Mouse (Mus musculus): ENCODE results near the gene Trib3. TPM values are rescaled to one million over a fixed set of nuclear protein-coding genes. Genes with fewer than 3 reads are reported as not detected.
A peak's percentile ranks its signal among the peaks of the same experiment; 100 is the strongest.

The Trib3 gene
- 5.0 and 5.2 TPM in 2 replicates for polyA plus RNA-seq (2015; fragmentation: Nextera tagmentation; extraction: Ambion mirVana)

DNA sequence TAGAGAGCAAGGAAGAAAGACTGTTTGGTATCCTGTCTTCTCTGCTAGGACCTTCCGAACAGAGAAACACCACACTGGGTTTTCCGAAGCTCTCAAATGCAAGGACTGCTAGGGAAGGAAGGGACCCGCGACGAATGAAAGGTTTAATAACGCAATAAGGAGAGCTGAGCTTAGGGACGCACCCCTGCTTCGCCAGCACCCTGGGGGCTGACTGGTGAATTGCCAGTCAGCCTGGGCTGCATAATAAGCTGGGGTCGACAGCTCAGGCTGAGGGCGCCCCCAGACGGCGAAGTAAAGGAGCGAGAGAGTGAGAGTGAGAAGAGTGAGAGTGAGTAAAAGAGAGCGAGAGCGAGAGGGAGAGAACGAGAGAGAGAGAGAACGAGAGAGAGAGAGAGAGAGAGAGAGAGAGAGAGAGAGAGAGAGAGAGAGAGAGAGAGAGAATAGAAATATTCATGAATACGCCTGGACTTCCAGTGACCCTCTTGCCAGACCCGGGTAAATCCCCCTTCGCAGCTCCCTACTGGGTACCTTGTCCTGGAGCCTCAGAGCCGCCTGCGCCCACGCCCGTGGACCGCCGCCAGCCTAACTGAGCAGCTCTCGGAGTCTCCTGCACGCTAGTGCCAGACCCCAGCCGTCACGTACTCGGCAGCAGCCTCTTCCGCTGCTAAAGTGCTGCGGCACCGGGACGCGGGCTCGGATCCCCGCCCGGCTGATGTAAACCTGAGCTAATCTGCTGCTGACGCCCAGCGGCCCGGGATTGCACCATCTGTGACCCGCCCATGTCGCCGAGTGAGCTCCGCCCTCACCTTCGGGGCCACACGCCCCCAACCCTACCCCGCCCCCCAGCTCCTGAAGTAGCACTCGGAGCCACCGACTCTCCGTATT is at the start of gene Trib3:
Trib3 (minus strand) TSS at position 704 of the 885 bp plus-strand sequence.
- WGBS, result under 1% methylated on average over 52 of the region's 52 CpGs
- Histone ChIP-seq H3K4me1 (replicated peaks; ENCODE audit: control insufficient read depth, insufficient read depth, low read length) (peaks cover 6% of the 10 kb centered on the region), H3K9ac (ENCODE audit: low read length) (peak within 1 kb of the TSS; percentile 68), H3K4me2 (ENCODE audit: low read depth, low read length) (peak within 1 kb of the TSS; percentile 94), H3K9me3 (ENCODE audit: control insufficient read depth, low read length) (no peaks in the 10 kb centered on the region), H3K27me3 (ENCODE audit: control insufficient read depth, insufficient read depth, low read depth, low read length) (peaks cover 2% of the 10 kb centered on the region; the same call in 1 of the 2 replicates), H3K27ac (ENCODE audit: low read length) (peak within 1 kb of the TSS; percentile 60), H3K36me3 (ENCODE audit: control insufficient read depth, insufficient read depth, low read length) (no peaks in the 10 kb centered on the region), H3K4me3 (ENCODE audit: low read length) (peak within 1 kb of the TSS; percentile 59)
- peak; percentile 91 for ATAC-seq (ENCODE audit: low read depth)

DNA sequence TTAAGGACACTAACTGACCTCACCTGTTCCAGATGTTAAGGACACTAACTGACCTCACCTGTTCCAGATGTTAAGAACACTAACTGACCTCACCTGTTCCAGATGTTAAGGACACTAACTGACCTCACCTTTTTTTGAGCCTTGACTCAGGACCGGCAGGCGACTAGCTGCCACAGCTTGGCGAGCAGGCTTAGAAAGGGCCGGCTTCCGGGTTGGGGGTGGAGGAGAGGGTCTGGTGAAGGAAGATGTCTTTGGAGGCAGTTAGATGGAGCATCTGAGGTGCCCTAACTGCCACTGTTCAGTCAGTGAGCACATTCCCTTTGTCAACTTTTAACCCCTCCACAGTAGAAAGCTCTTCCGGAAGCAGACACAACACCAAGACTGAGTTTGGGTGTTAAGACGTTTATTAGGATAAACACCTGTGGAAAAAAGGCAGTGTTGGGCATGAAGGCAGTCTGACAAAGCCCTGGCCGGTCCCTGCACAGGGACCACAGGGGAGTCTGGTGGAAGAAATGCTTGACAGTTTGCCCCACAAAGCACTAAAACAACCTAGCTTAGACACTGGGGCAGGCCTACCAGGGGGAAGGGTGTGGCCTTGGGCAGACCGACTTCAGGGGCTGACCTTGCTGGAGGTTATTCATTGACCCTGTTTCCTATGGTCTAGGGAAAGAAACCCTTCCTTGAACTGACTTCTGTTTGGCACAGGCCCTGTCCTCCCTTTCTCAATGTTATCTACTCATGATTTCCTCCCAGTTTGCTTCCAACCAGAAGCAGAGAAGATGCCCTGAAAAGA is 49.6 kb upstream of the Trib3 start:
- 42% methylated on average over 9 of the region's 9 CpGs for WGBS
- H3K27ac ChIP-seq (ENCODE audit: low read length), result no peak overlapping the region
- H3K27me3 ChIP-seq (ENCODE audit: control insufficient read depth, insufficient read depth, low read depth, low read length), result no peaks in the 10 kb centered on the region
- H3K36me3 ChIP-seq (ENCODE audit: control insufficient read depth, insufficient read depth, low read length), result peaks cover 4% of the 10 kb centered on the region
- no peak for ATAC-seq (ENCODE audit: low read depth)
- H3K9me3 ChIP-seq (ENCODE audit: control insufficient read depth, low read length), result no peaks in the 10 kb centered on the region
- H3K4me3 ChIP-seq (ENCODE audit: low read length), result no peak overlapping the region
- H3K9ac ChIP-seq (ENCODE audit: low read length), result no peak overlapping the region
- no peak overlapping the region for H3K4me2 ChIP-seq (ENCODE audit: low read depth, low read length)
- H3K4me1 ChIP-seq (replicated peaks; ENCODE audit: control insufficient read depth, insufficient read depth, low read length), result peaks cover 26% of the 10 kb centered on the region

DNA sequence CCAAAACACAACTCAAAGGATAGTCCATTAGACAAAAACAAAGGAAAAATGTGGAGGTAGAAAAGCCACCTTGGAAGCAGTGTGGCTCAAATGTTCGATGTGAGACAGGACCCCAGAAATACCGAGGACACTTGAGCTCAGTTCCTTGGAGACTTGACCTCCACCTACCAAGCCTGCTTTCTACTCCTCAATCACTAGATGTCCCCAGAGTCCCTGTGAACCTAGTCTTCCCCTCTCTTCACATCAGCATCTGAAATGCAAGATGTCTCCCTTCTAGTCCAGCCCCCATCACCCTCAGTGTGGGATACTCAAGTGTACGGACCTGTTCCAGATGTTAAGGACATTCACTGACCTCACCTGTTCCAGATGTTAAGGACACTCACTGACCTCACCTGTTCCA is 49.0 kb upstream of the Trib3 start:
- Histone ChIP-seq H3K27me3 (ENCODE audit: control insufficient read depth, insufficient read depth, low read depth, low read length) (no peaks in the 10 kb centered on the region), H3K9ac (ENCODE audit: low read length) (no peak overlapping the region), H3K9me3 (ENCODE audit: control insufficient read depth, low read length) (no peaks in the 10 kb centered on the region), H3K27ac (ENCODE audit: low read length) (no peak overlapping the region), H3K36me3 (ENCODE audit: control insufficient read depth, insufficient read depth, low read length) (peaks cover 4% of the 10 kb centered on the region), H3K4me3 (ENCODE audit: low read length) (no peak overlapping the region), H3K4me2 (ENCODE audit: low read depth, low read length) (no peak overlapping the region), H3K4me1 (replicated peaks; ENCODE audit: control insufficient read depth, insufficient read depth, low read length) (peaks cover 26% of the 10 kb centered on the region)
- ATAC-seq (ENCODE audit: low read depth), result no peak
- WGBS, result 13% methylated on average over 3 of the region's 3 CpGs

DNA sequence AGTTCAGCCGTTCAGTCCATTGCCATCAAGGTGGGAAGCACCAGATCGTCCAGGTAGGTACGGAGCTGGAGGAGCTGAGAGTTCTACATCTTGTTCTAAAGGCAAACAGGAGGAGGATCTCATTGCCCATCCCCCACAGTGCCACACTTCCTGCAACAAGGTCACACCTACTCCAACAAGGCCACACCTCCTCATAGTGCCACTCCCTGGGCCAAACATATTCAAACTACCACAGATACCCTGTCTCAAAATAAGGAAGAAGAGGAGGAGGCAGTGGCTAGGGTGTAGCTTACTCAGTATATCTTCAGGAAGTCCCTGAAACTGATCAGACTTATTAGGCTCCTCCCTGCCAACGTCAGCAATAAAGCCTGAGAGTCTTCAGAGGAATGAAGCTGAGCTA is 40.4 kb upstream of the Trib3 start:
- Histone ChIP-seq H3K27me3 (ENCODE audit: control insufficient read depth, insufficient read depth, low read depth, low read length) (no peaks in the 10 kb centered on the region), H3K36me3 (ENCODE audit: control insufficient read depth, insufficient read depth, low read length) (no peaks in the 10 kb centered on the region), H3K27ac (ENCODE audit: low read length) (no peak overlapping the region), H3K4me3 (ENCODE audit: low read length) (no peak overlapping the region), H3K9ac (ENCODE audit: low read length) (no peak overlapping the region), H3K4me1 (replicated peaks; ENCODE audit: control insufficient read depth, insufficient read depth, low read length) (no peaks in the 10 kb centered on the region), H3K4me2 (ENCODE audit: low read depth, low read length) (no peak overlapping the region), H3K9me3 (ENCODE audit: control insufficient read depth, low read length) (no peaks in the 10 kb centered on the region)
- WGBS, result 72% methylated on average over 4 of the region's 4 CpGs
- ATAC-seq (ENCODE audit: low read depth), result no peak

DNA sequence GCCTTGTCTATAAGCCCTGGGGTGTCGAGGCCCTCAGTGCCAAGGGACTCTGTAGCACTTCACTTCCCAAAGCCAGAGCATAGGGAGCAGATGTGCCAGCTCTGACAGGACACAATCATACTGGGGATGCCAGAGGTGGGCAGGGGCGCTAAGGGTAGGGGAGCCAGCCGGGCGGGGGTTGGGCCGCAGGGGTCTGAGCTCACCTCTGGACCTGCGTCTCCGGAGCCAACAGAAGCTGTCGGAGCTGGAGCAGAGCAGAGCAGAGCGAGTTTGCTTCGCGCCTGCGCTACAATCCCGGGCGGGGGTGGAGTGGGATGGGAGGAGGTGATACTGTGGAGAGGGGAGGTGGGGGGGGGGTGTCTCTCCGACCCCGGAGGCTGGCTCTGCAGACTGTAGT is 32.5 kb upstream of the Trib3 start, which contains the start of gene Nrsn2:
Nrsn2 (minus strand) TSS at position 294 of the 397 bp plus-strand sequence.
- H3K27me3 ChIP-seq (ENCODE audit: control insufficient read depth, insufficient read depth, low read depth, low read length), result peaks cover 22% of the 10 kb centered on the region
- H3K9ac ChIP-seq (ENCODE audit: low read length), result no peak within 1 kb of the TSS
- H3K4me3 ChIP-seq (ENCODE audit: low read length), result no peak within 1 kb of the TSS
- no peaks in the 10 kb centered on the region for H3K36me3 ChIP-seq (ENCODE audit: control insufficient read depth, insufficient read depth, low read length)
- H3K27ac ChIP-seq (ENCODE audit: low read length), result no peak within 1 kb of the TSS
- no peaks in the 10 kb centered on the region; the same call in 1 of the 2 replicates for H3K4me1 ChIP-seq (replicated peaks; ENCODE audit: control insufficient read depth, insufficient read depth, low read length)
- no peak for ATAC-seq (ENCODE audit: low read depth)
- 2% methylated on average over 16 of the region's 16 CpGs for WGBS
- H3K9me3 ChIP-seq (ENCODE audit: control insufficient read depth, low read length), result no peaks in the 10 kb centered on the region
- no peak within 1 kb of the TSS for H3K4me2 ChIP-seq (ENCODE audit: low read depth, low read length)

DNA sequence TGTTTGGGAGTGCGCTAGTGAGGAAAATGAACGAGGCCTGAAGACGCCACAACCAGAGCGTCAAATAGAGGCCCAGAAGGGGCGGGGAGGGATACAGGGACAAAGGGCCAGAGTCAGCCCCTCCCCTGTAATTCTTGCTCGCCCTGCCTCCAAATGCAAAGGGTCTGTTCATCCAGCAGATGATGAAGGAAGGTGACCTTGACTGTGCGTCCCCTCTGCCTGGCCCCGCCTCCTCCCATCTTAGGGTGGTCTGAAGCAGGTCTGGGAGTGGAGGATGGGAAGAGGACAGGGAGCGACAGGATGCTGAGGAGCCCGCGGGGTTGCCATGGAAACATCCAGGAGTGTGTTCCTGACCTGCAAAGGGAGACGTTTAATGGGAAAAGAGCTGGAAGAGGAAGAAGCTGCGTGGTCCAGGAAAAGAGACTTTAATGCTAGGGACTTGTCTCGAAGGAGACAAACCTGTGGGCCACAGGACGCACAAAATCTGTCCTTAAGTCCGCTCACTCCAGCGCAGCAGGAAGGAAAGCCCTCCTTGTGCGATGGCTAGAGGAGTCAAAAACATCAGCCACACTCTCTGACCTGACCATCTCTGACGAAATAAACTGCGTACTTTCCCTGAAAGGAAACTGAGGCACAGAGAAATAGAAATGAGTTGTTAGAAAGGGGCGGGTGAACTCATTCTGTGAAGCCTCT is 32.0 kb upstream of the Trib3 start:
- H3K4me3 ChIP-seq (ENCODE audit: low read length), result no peak overlapping the region
- no peaks in the 10 kb centered on the region for H3K36me3 ChIP-seq (ENCODE audit: control insufficient read depth, insufficient read depth, low read length)
- H3K9me3 ChIP-seq (ENCODE audit: control insufficient read depth, low read length), result no peaks in the 10 kb centered on the region
- no peak overlapping the region for H3K27ac ChIP-seq (ENCODE audit: low read length)
- ATAC-seq (ENCODE audit: low read depth), result no peak
- WGBS, result 11% methylated on average over 21 of the region's 21 CpGs
- peaks cover 22% of the 10 kb centered on the region for H3K27me3 ChIP-seq (ENCODE audit: control insufficient read depth, insufficient read depth, low read depth, low read length)
- no peak overlapping the region for H3K9ac ChIP-seq (ENCODE audit: low read length)
- no peaks in the 10 kb centered on the region; the same call in 1 of the 2 replicates for H3K4me1 ChIP-seq (replicated peaks; ENCODE audit: control insufficient read depth, insufficient read depth, low read length)
- no peak overlapping the region for H3K4me2 ChIP-seq (ENCODE audit: low read depth, low read length)

DNA sequence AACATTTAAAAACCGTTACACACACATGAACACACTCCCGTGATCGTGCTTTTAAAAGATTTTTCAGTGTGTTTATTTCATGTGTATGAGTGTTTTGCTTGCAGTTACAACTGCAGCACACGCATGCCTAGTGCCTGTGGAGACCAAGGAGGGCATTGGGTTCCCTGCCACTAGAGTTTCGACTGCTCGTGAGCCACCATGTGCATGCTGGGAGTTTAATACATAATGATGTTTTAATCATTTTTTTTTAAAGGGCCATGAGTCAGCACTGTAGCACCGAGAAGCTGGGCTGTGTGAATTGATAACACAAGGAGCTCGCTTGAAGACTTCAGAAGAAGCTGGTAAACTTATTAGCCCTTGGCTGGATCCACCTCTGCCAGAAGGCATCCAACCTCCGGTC is 29.7 kb upstream of the Trib3 start:
- WGBS, result 71% methylated on average over 9 of the region's 9 CpGs

GRCm38 (mm10) chr2:152372661-152373060 is 28.8 kb upstream of the Trib3 start:
- WGBS, result 64% methylated on average over 4 of the region's 4 CpGs
- Histone ChIP-seq H3K4me2 (ENCODE audit: low read depth, low read length) (no peak overlapping the region), H3K27ac (ENCODE audit: low read length) (no peak overlapping the region), H3K4me3 (ENCODE audit: low read length) (no peak overlapping the region), H3K36me3 (ENCODE audit: control insufficient read depth, insufficient read depth, low read length) (no peaks in the 10 kb centered on the region), H3K27me3 (ENCODE audit: control insufficient read depth, insufficient read depth, low read depth, low read length) (peaks cover 22% of the 10 kb centered on the region), H3K9ac (ENCODE audit: low read length) (no peak overlapping the region), H3K4me1 (replicated peaks; ENCODE audit: control insufficient read depth, insufficient read depth, low read length) (no peaks in the 10 kb centered on the region; the same call in 1 of the 2 replicates), H3K9me3 (ENCODE audit: control insufficient read depth, low read length) (no peaks in the 10 kb centered on the region)
- ATAC-seq (ENCODE audit: low read depth), result no peak

More for the DNA sequence above, 29.7 kb upstream of the Trib3 start:
- Histone ChIP-seq H3K36me3 (ENCODE audit: control insufficient read depth, insufficient read depth, low read length) (no peaks in the 10 kb centered on the region), H3K4me2 (ENCODE audit: low read depth, low read length) (no peak overlapping the region), H3K27me3 (ENCODE audit: control insufficient read depth, insufficient read depth, low read depth, low read length) (peaks cover 22% of the 10 kb centered on the region), H3K27ac (ENCODE audit: low read length) (no peak overlapping the region), H3K4me3 (ENCODE audit: low read length) (no peak overlapping the region), H3K9me3 (ENCODE audit: control insufficient read depth, low read length) (no peaks in the 10 kb centered on the region), H3K9ac (ENCODE audit: low read length) (no peak overlapping the region), H3K4me1 (replicated peaks; ENCODE audit: control insufficient read depth, insufficient read depth, low read length) (no peaks in the 10 kb centered on the region; the same call in 1 of the 2 replicates)
- no peak for ATAC-seq (ENCODE audit: low read depth)
